Mouse (Mus musculus): ENCODE data around the gene Rnf215. TPM values are rescaled to one million over a fixed set of nuclear protein-coding genes. Genes with fewer than 3 reads are reported as not detected.

The Rnf215 gene
- polyA plus RNA-seq, 1 experiment from 2014 or later: 43.0 TPM

DNA sequence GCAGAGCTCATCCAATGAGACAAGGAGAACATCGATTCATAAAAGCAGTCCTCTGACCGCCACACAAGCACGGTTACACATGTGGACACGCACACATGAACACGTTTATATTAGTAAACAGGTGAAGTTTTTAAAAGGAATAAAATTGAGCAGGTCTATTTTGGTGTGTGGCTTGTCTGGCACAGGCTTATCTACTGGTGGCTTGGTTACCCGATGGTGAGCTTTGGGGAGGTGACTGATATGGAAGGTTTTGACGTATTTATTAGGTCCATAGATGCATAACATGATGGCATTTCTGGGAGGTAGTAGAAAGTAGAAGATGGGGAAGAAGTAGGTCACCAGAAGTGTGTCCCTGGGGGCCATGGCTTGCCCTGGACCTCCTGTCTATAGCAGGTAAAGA, 18.7 kb downstream of the Rnf215 start:
- H3K36me3 ChIP-seq: 0 out of 2 replicates have a peak, but pooled peaks cover 10% of the 10 kb centered on the region
- no peak overlapping the region for H3K4me2 ChIP-seq (replicated peaks)
- H3K4me3 ChIP-seq: no peak overlapping the region
- H3K9me3 ChIP-seq: no peaks in the 10 kb centered on the region
- no peaks in the 10 kb centered on the region for H3K27me3 ChIP-seq
- 92% methylated on average over 7 of the region's 7 CpGs for whole genome bisulfite sequencing
- no peak for ATAC-seq (ENCODE audit: insufficient number of reproducible peaks, insufficient read depth, low FRiP score, low TSS enrichment)
- no peak overlapping the region for H3K9ac ChIP-seq
- no peaks in the 10 kb centered on the region for H3K4me1 ChIP-seq
- H3K27ac ChIP-seq: no peak overlapping the region

DNA sequence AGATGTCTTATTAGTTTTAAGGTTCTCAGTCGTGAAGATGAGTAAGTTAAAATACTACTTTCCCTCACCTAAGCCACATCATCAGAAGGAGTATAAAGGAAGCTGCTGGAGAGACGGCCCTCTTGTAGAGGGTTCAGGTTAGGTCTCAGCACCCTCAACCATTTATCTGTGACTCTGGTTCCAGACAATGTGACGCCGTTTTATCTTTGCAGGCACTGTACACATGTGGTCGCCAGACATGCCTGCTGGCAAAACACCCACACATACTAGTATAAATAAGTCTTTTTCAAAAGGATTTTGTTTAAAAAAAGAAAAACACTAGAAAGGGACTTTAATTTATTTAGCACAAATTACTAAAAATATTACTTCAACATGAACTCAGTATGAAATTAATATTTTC, 20.6 kb downstream of the Rnf215 start:
- H3K4me2 ChIP-seq (replicated peaks): no peak overlapping the region
- no peaks in the 10 kb centered on the region for H3K27me3 ChIP-seq
- H3K9ac ChIP-seq: no peak overlapping the region
- H3K36me3 ChIP-seq: 0 out of 2 replicates have a peak, but pooled peaks cover 6% of the 10 kb centered on the region
- 66% methylated on average over 5 of the region's 5 CpGs for WGBS
- peaks cover 5% of the 10 kb centered on the region for H3K4me1 ChIP-seq
- H3K4me3 ChIP-seq: no peak overlapping the region
- no peaks in the 10 kb centered on the region for H3K9me3 ChIP-seq
- H3K27ac ChIP-seq: no peak overlapping the region
- ATAC-seq (ENCODE audit: insufficient number of reproducible peaks, insufficient read depth, low FRiP score, low TSS enrichment): no peak

DNA sequence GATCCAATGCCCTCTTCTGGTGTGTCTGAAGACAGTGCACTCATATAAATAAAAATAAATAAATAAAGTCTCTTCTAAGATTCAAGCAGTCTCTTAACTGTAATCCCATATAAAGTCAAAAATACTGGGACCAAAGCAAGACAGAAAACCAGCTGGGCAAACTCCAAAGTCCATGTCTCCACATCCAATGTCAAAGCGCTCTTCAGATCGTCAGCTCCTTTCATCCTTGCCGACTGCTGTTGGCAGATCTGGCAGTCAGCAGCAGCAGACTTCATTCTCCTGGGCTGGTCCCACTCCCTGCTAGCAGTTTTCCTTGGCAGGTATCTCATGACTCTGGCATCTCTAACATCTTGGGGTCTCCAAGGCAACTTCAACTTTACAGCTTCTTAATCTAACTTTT, 23.7 kb downstream of the Rnf215 start:
- Histone ChIP-seq H3K27ac (no peak overlapping the region), H3K36me3 (peaks cover 21% of the 10 kb centered on the region), H3K4me2 (replicated peaks) (no peak overlapping the region), H3K4me3 (no peak overlapping the region), H3K27me3 (no peaks in the 10 kb centered on the region), H3K9ac (no peak overlapping the region), H3K9me3 (no peaks in the 10 kb centered on the region), H3K4me1 (peaks cover 27% of the 10 kb centered on the region)
- ATAC-seq (ENCODE audit: insufficient number of reproducible peaks, insufficient read depth, low FRiP score, low TSS enrichment): no peak
- WGBS: 89% methylated on average over 3 of the region's 3 CpGs

DNA sequence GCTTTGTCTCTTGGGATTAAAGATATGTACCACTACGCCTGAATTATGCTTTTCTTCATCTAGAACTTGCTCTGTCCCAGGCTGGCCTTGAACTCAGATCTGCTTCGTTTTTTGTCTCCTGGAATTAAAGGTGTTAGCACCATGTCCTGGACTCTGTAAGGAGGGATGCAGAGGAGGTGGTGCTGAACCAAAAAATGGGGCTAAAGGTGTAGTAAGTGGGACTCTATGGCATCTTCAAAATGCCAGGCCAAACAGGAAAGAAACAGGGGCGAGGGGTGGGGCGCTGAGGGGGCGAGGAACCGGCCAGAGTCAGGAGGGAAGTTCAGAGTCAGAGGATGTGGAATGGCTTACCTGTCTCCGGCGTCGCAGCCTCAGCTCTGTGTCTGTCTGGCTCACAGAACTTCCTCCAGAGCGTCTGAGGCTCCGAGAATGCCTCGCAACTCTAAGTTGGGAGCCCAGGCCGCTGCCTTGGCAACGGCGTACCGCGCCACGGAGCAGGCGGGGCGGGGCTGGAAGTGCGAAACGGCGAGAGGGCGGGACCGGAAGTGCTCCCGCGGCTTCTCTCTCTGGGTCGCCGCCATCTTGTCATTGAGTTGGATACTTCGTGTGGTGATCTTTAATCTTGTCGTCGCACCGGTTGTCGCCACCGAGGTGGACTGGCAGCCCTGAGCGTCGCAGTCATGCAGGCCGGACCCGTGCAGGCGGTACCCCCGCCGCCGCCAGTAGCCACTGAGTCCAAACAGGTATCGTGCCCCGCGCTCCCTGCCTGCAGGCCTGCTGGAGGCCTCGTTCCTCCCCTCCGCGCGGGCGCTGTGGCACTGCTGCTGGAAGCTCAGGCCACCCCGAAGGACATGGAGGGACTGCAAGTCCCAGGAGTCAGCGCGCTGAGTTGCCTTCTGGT, 25.1 kb downstream of the Rnf215 start, which contains the start of the genes Ccdc157 and Sf3a1:
Ccdc157 (minus strand) TSS at position 486 of the 901 bp plus-strand sequence.
Sf3a1 (plus strand) TSS at position 543 of the 901 bp plus-strand sequence.
- Histone ChIP-seq H3K36me3 (peaks cover 34% of the 10 kb centered on the region), H3K9ac (peak within 1 kb of the TSS; percentile 76), H3K27ac (peak within 1 kb of the TSS; percentile 74), H3K9me3 (no peaks in the 10 kb centered on the region), H3K4me1 (peaks cover 39% of the 10 kb centered on the region), H3K4me3 (peak within 1 kb of the TSS; percentile 78), H3K4me2 (replicated peaks) (peak within 1 kb of the TSS; percentile 96), H3K27me3 (no peaks in the 10 kb centered on the region)
- peak; percentile 95 for ATAC-seq (ENCODE audit: insufficient number of reproducible peaks, insufficient read depth, low FRiP score, low TSS enrichment)
- WGBS: under 1% methylated on average over 54 of the region's 54 CpGs

DNA sequence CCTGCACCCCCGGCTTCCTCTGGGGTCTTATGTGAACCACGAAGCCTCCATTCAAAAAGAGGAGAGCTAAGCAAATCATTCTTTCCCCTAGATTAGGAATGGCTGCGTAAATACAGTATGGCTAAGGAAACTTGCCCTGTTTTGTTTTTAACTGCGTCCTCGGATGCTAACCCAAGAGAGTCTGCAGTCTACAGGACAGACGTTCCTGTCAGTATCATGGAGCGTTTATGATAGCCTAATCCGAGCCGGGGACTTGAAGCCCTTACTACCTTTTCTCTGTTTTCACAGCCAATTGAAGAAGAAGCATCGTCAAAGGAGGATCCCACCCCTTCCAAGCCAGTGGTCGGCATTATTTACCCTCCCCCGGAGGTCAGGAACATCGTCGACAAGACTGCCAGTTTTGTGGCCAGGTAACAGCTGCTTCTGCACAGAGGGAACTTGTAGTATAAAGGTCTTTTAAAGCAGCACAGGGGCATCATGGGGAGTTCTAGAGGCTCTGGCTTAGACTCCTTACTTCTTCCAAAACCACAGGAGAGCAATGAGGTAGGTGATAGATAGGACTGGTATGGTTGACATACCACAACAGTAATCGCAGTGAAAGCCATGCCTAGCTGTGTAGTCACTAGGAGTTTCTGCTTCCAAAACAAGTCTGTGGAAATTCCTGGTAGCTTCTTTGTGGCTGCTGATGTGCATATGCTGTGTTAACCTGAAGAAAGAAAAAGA, 25.9 kb downstream of the Rnf215 start:
- no peak for ATAC-seq (ENCODE audit: insufficient number of reproducible peaks, insufficient read depth, low FRiP score, low TSS enrichment)

DNA sequence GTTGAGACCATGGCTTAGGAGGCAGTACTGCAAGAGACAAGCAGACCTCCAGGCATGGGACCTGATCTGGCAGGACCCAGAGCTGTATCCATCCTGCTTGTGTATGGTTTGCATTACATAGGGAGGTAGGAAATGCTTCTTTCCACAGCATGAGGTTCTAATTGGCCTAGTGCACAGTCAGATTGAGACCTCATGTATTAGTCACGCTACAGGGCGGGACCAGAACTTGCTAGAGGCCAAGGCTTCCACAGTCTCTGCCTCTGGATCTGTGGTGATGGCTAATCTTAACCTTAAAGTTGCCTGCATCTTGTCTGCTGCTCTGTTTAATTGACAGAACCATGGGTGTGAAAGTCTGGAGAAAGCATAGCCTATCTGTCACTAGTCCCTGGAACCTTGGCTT, 29.7 kb downstream of the Rnf215 start:
- 58% methylated on average over 2 of the region's 2 CpGs for WGBS
- H3K9ac ChIP-seq: no peak overlapping the region
- H3K36me3 ChIP-seq: peaks cover 80% of the 10 kb centered on the region
- H3K4me3 ChIP-seq: no peak overlapping the region
- H3K27ac ChIP-seq: peak overlapping the region; percentile 17; the same call in 1 of the 2 replicates
- H3K27me3 ChIP-seq: no peaks in the 10 kb centered on the region
- peaks cover 40% of the 10 kb centered on the region for H3K4me1 ChIP-seq
- H3K4me2 ChIP-seq (replicated peaks): no peak overlapping the region
- ATAC-seq (ENCODE audit: insufficient number of reproducible peaks, insufficient read depth, low FRiP score, low TSS enrichment): no peak
- H3K9me3 ChIP-seq: no peaks in the 10 kb centered on the region

More for the DNA sequence above, 25.9 kb downstream of the Rnf215 start:
- Histone ChIP-seq H3K27me3 (no peaks in the 10 kb centered on the region), H3K36me3 (peaks cover 42% of the 10 kb centered on the region), H3K9ac (peak overlapping the region; percentile 76), H3K9me3 (no peaks in the 10 kb centered on the region), H3K27ac (peak overlapping the region; percentile 74), H3K4me2 (replicated peaks) (peak overlapping the region; percentile 96), H3K4me3 (peak overlapping the region; percentile 78), H3K4me1 (peaks cover 44% of the 10 kb centered on the region)
- WGBS: 8% methylated on average over 15 of the region's 15 CpGs

DNA sequence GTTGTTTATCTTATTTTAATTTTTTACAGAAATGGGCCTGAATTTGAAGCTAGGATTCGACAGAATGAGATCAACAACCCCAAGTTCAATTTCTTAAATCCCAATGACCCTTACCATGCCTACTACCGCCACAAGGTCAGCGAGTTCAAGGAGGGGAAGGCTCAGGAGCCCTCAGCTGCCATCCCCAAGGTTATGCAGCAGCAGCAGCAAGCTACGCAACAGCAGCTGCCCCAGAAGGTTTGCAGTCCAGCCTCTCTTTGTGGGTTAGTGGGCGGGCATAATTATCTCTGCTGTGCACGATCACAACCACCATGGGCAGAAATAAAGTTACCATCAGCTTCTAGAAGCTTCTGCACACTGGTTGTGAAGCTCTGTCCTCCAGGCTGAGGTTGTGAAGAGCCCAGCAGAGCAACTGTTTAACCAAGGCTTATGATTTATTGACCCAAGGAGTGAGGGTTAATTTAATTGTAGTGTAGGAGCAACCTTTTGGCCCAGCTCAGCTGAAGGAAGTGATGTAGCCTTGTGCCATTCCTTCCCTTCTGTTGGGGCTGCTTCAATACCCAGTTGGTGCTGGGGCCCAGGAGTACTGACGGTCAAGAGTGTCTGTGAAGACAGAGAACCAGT, 31.6 kb downstream of the Rnf215 start:
- H3K36me3 ChIP-seq: peaks cover 96% of the 10 kb centered on the region
- H3K4me1 ChIP-seq: peaks cover 32% of the 10 kb centered on the region
- H3K27me3 ChIP-seq: no peaks in the 10 kb centered on the region
- no peak overlapping the region for H3K27ac ChIP-seq
- no peak for ATAC-seq (ENCODE audit: insufficient number of reproducible peaks, insufficient read depth, low FRiP score, low TSS enrichment)
- H3K4me3 ChIP-seq: no peak overlapping the region
- H3K4me2 ChIP-seq (replicated peaks): no peak overlapping the region
- WGBS: 87% methylated on average over 7 of the region's 7 CpGs
- no peak overlapping the region for H3K9ac ChIP-seq
- no peaks in the 10 kb centered on the region for H3K9me3 ChIP-seq

DNA sequence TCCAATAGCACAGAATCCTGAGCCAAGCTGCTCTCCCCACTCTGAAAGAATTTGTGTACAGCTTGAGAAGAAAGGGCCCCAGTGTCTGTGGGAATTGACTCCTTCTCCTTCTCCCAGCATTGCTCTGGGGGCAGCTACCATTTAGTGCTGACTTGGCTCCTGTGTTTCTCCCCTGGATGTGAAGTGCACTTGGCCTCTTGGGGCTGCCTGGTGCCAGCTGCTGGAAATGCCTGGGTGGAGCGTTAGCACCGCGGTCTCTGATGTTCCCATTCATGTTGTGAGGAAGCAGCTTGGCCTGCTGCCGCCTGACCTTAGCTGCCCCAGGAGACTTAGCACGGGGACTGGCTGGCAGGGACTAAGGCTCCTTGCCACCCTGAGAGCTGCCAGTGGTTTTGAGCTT, 39.6 kb downstream of the Rnf215 start:
- no peak overlapping the region for H3K4me2 ChIP-seq (replicated peaks)
- no peaks in the 10 kb centered on the region for H3K4me1 ChIP-seq
- H3K27me3 ChIP-seq: no peaks in the 10 kb centered on the region
- no peak overlapping the region for H3K27ac ChIP-seq
- no peak overlapping the region for H3K9ac ChIP-seq
- peaks cover 99% of the 10 kb centered on the region for H3K36me3 ChIP-seq
- H3K4me3 ChIP-seq: no peak overlapping the region
- WGBS: 93% methylated on average over 5 of the region's 5 CpGs
- H3K9me3 ChIP-seq: no peaks in the 10 kb centered on the region
- no peak for ATAC-seq (ENCODE audit: insufficient number of reproducible peaks, insufficient read depth, low FRiP score, low TSS enrichment)

DNA sequence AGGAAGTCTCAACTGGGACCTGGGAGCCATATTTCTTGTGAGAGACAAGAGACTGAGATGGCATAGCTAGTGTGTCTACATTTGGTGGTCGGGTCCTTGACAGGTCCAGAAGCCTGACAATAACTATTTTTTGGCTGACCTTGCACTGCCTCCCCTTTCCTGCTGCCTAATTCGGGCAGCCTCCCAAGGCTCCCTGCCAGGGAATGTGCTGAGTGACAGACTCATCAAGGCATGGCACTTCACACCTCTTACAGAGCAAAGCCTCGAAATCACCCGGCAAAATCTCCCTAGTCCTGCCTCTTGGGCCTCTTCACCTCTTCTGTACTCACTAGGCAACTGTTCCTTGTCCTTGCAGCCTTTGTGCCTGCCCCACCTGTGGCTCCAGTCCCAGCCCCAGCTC, 42.7 kb downstream of the Rnf215 start:
- 88% methylated on average over 4 of the region's 4 CpGs for WGBS
- ATAC-seq (ENCODE audit: insufficient number of reproducible peaks, insufficient read depth, low FRiP score, low TSS enrichment): no peak
- Histone ChIP-seq H3K4me2 (replicated peaks) (no peak overlapping the region), H3K9me3 (no peaks in the 10 kb centered on the region), H3K36me3 (peaks cover 98% of the 10 kb centered on the region), H3K4me3 (no peak overlapping the region), H3K27ac (no peak overlapping the region), H3K27me3 (no peaks in the 10 kb centered on the region), H3K9ac (no peak overlapping the region), H3K4me1 (no peaks in the 10 kb centered on the region)

DNA sequence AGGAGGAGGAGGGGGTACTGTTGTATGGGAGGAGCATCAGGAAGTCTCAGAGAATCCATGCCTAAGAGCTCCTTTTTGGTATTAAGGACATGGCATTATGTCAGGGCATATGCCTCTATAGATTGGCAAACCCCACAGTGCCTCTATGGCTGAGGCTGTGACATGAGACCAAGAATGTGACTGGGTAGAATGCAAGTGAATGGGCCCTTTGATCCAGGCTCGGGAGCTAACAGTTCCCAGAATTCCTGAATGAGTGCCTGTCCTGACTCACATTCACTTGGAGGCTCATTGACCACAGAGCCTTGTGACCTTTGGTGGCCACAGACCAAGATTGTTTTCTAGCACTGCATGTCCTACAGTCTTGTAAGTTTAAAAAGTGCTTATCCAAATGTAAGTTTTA, 47.1 kb downstream of the Rnf215 start:
- H3K27me3 ChIP-seq: no peaks in the 10 kb centered on the region
- H3K9me3 ChIP-seq: no peaks in the 10 kb centered on the region
- WGBS: 13% methylated on average over 1 of the region's 1 CpGs
- no peak overlapping the region for H3K9ac ChIP-seq
- H3K4me2 ChIP-seq (replicated peaks): no peak overlapping the region
- ATAC-seq (ENCODE audit: insufficient number of reproducible peaks, insufficient read depth, low FRiP score, low TSS enrichment): no peak
- H3K4me1 ChIP-seq: no peaks in the 10 kb centered on the region
- no peak overlapping the region for H3K4me3 ChIP-seq
- peaks cover 62% of the 10 kb centered on the region for H3K36me3 ChIP-seq
- no peak overlapping the region for H3K27ac ChIP-seq

DNA sequence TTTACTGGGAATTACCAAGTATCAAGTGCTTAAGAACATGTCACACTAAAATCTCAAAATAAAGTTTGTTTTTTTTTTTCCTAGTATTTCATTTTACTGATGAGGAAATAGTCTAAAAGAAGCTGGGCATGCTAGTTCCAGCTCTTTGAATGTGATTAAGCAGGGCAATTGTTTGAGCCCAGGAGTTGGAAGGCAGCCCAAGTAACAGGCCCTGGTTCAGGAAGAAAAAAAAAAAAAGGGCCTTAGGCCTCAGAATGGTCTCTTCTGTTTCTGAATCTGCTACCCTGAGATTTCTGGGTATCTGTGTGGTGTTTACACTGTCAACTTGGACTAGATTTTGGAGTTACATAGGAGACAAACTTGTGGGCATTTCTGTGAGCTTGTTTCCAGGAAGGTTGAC, 48.5 kb downstream of the Rnf215 start:
- H3K27ac ChIP-seq: no peak overlapping the region
- H3K4me3 ChIP-seq: no peak overlapping the region
- peaks cover 47% of the 10 kb centered on the region for H3K36me3 ChIP-seq
- H3K9me3 ChIP-seq: no peaks in the 10 kb centered on the region
- H3K27me3 ChIP-seq: no peaks in the 10 kb centered on the region
- H3K4me2 ChIP-seq (replicated peaks): no peak overlapping the region
- ATAC-seq (ENCODE audit: insufficient number of reproducible peaks, insufficient read depth, low FRiP score, low TSS enrichment): no peak
- no peak overlapping the region for H3K9ac ChIP-seq
- peaks cover 8% of the 10 kb centered on the region; the same call in 1 of the 2 replicates for H3K4me1 ChIP-seq
